Mouse (Mus musculus) liver, embryonic 14.5 days (tissue): ENCODE data around the gene Cryzl1. TPM values are rescaled to one million over a fixed set of nuclear protein-coding genes. Genes with fewer than 3 reads are reported as not detected.

Experiments used
- ATAC-seq: fragments of 200-750 bp; cut with Nextera tagmentation; 2 replicates; pipeline ENCODE4 v1.8.0; 2017; ENCODE audit warnings: moderate number of reproducible peaks, mild to moderate bottlenecking, moderate library complexity; ENCODE audit not compliant: insufficient read depth
- DNase-seq, 3 experiments: peaks; one replicate each; pipeline ENCODE4 v3.0.0-alpha.2; 2012 to 2013; ENCODE audit warnings: low read depth in 3 of 3, low spot score in 3 of 3
- H3K27ac ChIP-seq: fragments of 300-500 bp; sonication (generic); 2 replicates; pipeline ENCODE4 v1.5.1; 2014; ENCODE audit warnings: moderate library complexity, mild to moderate bottlenecking, control low read depth, inconsistent platforms
- H3K27me3 ChIP-seq: fragments of 300-500 bp; sonication (generic); 2 replicates; pipeline ENCODE4 v1.6.1; 2014; ENCODE audit warnings: mild to moderate bottlenecking, low read length, moderate library complexity; ENCODE audit not compliant: control insufficient read depth, insufficient read depth
- H3K36me3 ChIP-seq: fragments of 300-500 bp; sonication (generic); replicated peaks from 2 replicates; pipeline ENCODE4 v1.6.1; 2014; ENCODE audit warnings: low read depth; ENCODE audit not compliant: control insufficient read depth, insufficient read depth
- H3K4me1 ChIP-seq, 2 experiments: fragments of 200-500 bp in 1 of 2; fragments of 300-500 bp in 1 of 2; sonication (generic) in 1 of 2; replicated peaks; 2 replicates each; pipeline ENCODE4 v1.6.1; 2012 to 2014; ENCODE audit warnings: antibody characterized with exemption in 1 of 2, inconsistent platforms in 1 of 2, low read length in 1 of 2; ENCODE audit not compliant: control insufficient read depth in 2 of 2, insufficient read depth in 2 of 2
- H3K4me2 ChIP-seq: fragments of 300-500 bp; sonication (generic); 2 replicates; pipeline ENCODE4 v1.6.1; 2014; ENCODE audit warnings: low read depth, mild to moderate bottlenecking, control low read depth, moderate library complexity
- H3K4me3 ChIP-seq, 2 experiments: fragments of 200-500 bp in 1 of 2; fragments of 300-500 bp in 1 of 2; sonication (generic) in 1 of 2; 2 replicates each; pipeline ENCODE4 v1.5.1; 2012 to 2014; ENCODE audit warnings: low read depth in 2 of 2, low read length in 2 of 2, mild to moderate bottlenecking in 2 of 2, control low read depth in 1 of 2, inconsistent platforms in 1 of 2, moderate library complexity in 1 of 2; ENCODE audit not compliant: insufficient read depth in 1 of 2
- H3K9ac ChIP-seq: fragments of 300-500 bp; sonication (generic); replicated peaks from 2 replicates; pipeline ENCODE4 v1.6.1; 2014; ENCODE audit warnings: mild to moderate bottlenecking, control low read depth, moderate library complexity
- H3K9me3 ChIP-seq: fragments of 300-500 bp; sonication (generic); 2 replicates; pipeline ENCODE4 v1.6.1; 2016; ENCODE audit warnings: low read length, mixed read lengths; ENCODE audit not compliant: control insufficient read depth
- CTCF ChIP-seq: IDR thresholded peaks from 2 replicates; pipeline ENCODE4 v1.5.1; 2016; ENCODE audit warnings: antibody characterized with exemption, low read depth, control low read depth
- EP300 ChIP-seq: IDR thresholded peaks from 2 replicates; pipeline ENCODE4 v1.6.1; 2016; ENCODE audit warnings: antibody characterized with exemption, low read depth
- WGBS: fragments of 180-500 bp; shearing (Covaris S2); extraction: QIAGEN DNeasy Blood & Tissue Kit; methylation state at CpG from one replicate; pipeline ENCODE4 v1.1.7; 2014; ENCODE audit not compliant: insufficient replicate concordance; 5-methylcytosine and 5-hydroxymethylcytosine counted together
- polyA plus RNA-seq, 2 experiments: library from polyadenylated mRNA; depleted of rRNA in 1 of 2; stranded (reverse) in 1 of 2; unstranded in 1 of 2; fragments of >200 nt; fragmentation: Nextera tagmentation in 1 of 2; extraction: Ambion mirVana in 1 of 2; gene quantifications; 2 replicates each; pipeline versions ENCODE4 v1.2.1 to v1.2.3; 2012 to 2014

The Cryzl1 gene
- polyA plus RNA-seq, 2 experiments, result 17.9 to 29.7 TPM

DNA sequence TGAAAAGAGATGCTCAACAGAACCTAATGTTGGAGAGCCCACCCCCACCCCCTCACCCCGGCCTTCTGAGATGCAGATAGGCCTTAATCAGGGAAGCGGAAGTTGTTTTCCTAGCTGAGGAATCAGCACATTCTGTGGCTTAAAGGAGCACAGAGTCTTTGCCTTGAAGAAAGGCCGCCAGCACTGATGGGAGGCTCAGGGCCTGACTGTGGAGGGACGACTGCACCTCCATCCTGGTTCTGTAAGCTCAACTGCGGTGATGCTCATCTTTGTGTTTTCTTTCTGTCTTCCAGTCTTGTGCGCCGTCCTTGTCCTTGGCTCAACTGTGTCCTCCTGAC lies 12.1 kb upstream of the Cryzl1 start:
- 49% methylated on average over 7 of the region's 7 CpGs for WGBS
- no peak overlapping the region for H3K4me2 ChIP-seq
- no peak for ATAC-seq
- peaks cover 0 to 10% of the 10 kb centered on the region in 2 experiments; a peak in 2 of 4 replicates for H3K4me1 ChIP-seq
- no peak for TF ChIP-seq CTCF
- TF ChIP-seq EP300, result no peak
- H3K27me3 ChIP-seq, result no peaks in the 10 kb centered on the region
- H3K36me3 ChIP-seq, result no peaks in the 10 kb centered on the region
- no peak overlapping the region for H3K27ac ChIP-seq
- no peak overlapping the region for H3K4me3 ChIP-seq
- no peak overlapping the region for H3K9ac ChIP-seq
- DNase-seq, result no peak
- H3K9me3 ChIP-seq, result no peaks in the 10 kb centered on the region

DNA sequence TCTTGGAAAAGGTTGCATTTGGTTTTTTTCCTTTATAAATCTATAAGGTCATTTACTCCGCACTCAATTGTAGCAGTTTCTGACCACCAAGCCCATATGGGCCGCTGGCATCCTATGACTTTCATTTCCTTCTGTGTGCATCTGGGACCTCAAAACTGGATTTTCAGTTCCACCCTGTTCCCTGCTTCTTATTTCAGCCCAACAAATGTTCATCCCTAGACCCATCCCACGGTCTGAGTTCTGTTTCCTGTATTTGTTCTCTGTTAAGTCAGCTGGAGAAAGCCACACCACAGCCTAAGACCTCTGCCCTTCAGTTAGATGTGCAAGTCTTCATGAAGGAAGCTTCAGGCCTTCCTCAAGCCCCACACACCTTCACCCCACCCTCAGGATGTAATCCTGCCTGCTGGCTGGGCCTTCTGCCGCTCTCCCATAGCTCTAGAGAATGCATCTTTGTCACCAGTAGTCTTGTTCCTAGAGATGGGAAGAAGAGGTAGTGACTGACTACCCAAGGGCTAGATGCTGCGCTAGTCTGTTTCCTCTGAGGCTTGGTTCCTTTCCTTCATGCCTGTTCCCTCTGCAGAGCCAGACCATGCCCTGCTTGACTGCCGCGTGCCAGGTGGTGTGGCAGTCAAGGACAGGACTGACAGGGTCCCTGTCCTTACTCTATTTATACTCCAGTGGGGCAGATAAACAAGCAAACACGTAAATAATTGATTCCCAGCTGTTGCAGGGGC lies 11.6 kb upstream of the Cryzl1 start:
- H3K9me3 ChIP-seq, result no peaks in the 10 kb centered on the region
- H3K4me2 ChIP-seq, result no peak overlapping the region
- no peak for TF ChIP-seq EP300
- TF ChIP-seq CTCF, result no peak
- peaks cover 0 to 13% of the 10 kb centered on the region in 2 experiments; a peak in 2 of 4 replicates for H3K4me1 ChIP-seq
- no peak overlapping the region for H3K27ac ChIP-seq
- H3K27me3 ChIP-seq, result no peaks in the 10 kb centered on the region
- no peak for ATAC-seq
- H3K4me3 ChIP-seq, result no peak overlapping the region
- no peaks in the 10 kb centered on the region for H3K36me3 ChIP-seq
- no peak for DNase-seq
- 40% methylated on average over 8 of the region's 8 CpGs for WGBS
- H3K9ac ChIP-seq, result no peak overlapping the region

DNA sequence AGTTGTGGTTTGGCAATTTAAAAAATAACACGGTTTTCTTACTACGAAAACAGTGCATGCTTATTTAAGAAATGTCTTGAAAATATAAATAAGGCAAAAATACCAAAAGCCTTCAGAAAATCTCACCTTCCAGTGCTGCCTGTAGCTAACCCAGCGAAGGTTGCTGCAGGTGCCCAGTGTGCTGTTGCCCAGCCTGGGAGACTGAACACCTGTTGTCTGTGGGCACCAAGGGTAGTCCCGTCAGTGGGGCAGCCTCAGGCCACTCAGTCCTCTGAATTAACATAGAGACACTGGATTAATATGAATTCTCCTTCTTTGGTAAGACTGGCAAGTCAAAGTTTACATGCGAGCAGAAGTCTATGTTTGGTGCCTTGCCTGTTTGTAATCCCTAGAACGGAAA lies 9.7 kb upstream of the Cryzl1 start:
- peaks cover 0 to 21% of the 10 kb centered on the region in 2 experiments; a peak in 2 of 4 replicates for H3K4me1 ChIP-seq
- no peak overlapping the region for H3K9ac ChIP-seq
- ATAC-seq, result no peak
- H3K9me3 ChIP-seq, result no peaks in the 10 kb centered on the region
- no peaks in the 10 kb centered on the region for H3K36me3 ChIP-seq
- TF ChIP-seq EP300, result no peak
- TF ChIP-seq CTCF, result no peak
- DNase-seq, result no peak
- no peak overlapping the region for H3K4me2 ChIP-seq
- 64% methylated on average over 6 of the region's 6 CpGs for WGBS
- H3K27ac ChIP-seq, result no peak overlapping the region
- no peaks in the 10 kb centered on the region; the same call in 1 of the 2 replicates for H3K27me3 ChIP-seq
- H3K4me3 ChIP-seq, result no peak overlapping the region

DNA sequence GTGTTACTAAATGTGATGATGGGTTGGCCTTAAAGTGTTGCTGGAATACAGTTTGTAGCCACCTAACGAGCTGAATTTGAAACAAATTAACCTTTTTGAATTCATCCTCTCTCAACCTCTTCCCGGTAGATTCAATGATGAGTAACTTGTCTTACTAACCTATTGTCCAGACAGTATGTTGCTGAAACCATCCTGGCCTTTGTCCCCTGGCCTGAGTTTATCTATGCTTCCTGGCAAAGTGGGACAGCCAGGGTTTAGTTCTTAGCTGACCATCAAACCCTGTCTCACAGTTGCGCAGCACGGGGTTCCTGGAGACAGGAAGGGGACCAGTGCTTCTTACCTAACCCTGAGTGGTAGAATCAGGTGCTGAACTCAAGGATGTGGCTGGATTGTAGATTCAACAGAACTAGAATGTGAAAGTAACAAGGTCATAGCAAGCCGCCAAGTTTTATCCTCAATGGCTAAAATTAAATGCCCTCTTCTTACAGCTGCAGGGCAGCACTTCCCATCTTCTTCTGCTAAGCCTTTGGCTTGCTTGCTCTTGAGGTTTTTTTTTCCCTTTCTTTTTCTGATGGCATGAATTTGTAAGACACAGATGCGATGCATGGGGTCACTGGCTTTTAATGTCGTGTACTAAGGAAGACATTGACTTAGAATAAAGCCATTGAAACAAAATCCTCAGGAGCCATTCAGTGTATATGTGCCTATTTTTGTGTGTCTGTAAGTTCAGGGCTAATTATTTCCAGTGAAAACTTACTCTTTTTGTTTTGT lies 7.5 kb upstream of the Cryzl1 start:
- H3K4me2 ChIP-seq, result no peak overlapping the region
- H3K9me3 ChIP-seq, result no peaks in the 10 kb centered on the region
- no peak for TF ChIP-seq EP300
- no peak for TF ChIP-seq CTCF
- no peak for ATAC-seq
- H3K27ac ChIP-seq, result no peak overlapping the region
- DNase-seq, result no peak
- WGBS, result 62% methylated on average over 7 of the region's 7 CpGs
- H3K4me3 ChIP-seq, result no peak overlapping the region
- H3K4me1 ChIP-seq, result peaks cover 0 to 21% of the 10 kb centered on the region in 2 experiments; a peak in 2 of 4 replicates
- H3K27me3 ChIP-seq, result peaks cover 18% of the 10 kb centered on the region
- no peaks in the 10 kb centered on the region for H3K36me3 ChIP-seq
- H3K9ac ChIP-seq, result no peak overlapping the region

DNA sequence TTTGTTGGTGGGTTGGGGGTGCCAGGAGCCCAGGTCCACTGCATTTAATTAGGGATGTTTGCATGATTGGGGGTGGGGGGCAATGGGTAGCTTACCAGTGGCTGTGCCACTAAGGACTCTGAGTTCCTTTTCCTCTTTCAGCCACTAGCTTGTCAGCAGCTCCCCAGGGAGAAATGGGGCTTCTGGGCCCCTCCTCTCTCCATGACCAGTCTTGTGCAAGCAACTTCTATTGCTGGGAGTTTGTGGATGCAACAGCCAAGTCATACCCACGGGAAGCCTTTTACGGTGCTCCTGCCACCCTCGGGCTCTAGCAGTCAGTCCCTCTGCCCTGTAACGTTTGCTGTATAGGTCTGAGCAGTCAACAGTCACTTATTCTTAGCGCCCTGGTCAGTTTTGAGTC lies 6.0 kb upstream of the Cryzl1 start:
- H3K4me2 ChIP-seq, result no peak overlapping the region
- H3K9me3 ChIP-seq, result no peaks in the 10 kb centered on the region
- no peak for DNase-seq
- TF ChIP-seq EP300, result no peak
- TF ChIP-seq CTCF, result no peak
- peaks cover 33% of the 10 kb centered on the region for H3K27me3 ChIP-seq
- no peaks in the 10 kb centered on the region for H3K36me3 ChIP-seq
- peaks cover 0 to 18% of the 10 kb centered on the region in 2 experiments; a peak in 2 of 4 replicates for H3K4me1 ChIP-seq
- 46% methylated on average over 5 of the region's 5 CpGs for WGBS
- H3K27ac ChIP-seq, result no peak overlapping the region
- H3K9ac ChIP-seq, result no peak overlapping the region
- ATAC-seq, result no peak
- H3K4me3 ChIP-seq, result no peak overlapping the region
